Mouse (Mus musculus) embryo, embryonic 11 days (tissue): ENCODE results near the gene Nfatc4.

ENCODE experiments used
- DNase-seq: peaks from one replicate; pipeline ENCODE4 v3.0.0-alpha.2; 2015

Nfatc4 gene

DNA sequence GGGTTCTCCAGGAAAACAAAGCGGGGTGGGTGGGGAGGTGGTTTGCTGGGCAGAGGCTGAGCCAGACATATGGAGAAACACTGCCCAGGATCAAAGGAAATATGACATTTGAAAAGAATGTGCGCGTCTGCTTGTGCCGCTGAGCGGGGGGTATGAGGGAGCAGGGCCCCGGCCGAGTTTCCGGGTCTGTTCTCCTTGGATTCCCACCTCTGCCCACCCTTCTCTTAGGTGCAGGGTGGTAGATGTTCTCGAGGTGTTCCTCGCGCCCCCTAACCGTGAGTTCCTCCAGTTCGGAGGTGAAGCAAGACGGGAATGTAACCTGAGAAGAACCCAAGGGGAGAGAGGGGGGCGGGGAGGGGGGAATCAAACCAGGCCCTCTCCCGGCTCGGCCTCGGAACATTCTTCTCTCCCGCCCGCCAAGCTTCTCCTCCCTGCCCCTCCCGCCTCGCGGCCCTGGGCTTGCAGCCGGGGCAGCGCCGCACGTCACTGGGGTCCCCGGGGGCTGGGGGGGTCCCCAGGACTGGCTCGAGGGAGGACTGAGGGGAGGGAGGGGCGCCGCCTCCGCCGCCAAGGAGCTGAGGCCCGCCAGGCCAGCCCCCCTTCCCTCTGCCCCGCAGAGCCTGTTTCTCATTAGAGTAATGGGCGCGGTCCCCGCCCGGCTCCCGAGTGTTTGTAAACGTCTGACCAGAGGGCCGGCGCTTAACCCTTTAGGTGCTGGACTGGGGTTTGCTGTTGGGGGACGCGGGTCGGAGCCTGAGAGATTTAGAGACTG lies at the start of gene Nfatc4:
Nfatc4 (plus strand) TSS at position 154 of the 772 bp plus-strand sequence.
- peak; percentile 97 for DNase-seq

GRCm38 (mm10) chr14:55776711-55777110 lies 46.2 kb upstream of the Nfatc4 start:
- DNase-seq = no peak

- no peak for DNase-seq
Observed at GRCm38 (mm10) chr14:55777176-55777575, 45.8 kb upstream of the Nfatc4 start.

DNA sequence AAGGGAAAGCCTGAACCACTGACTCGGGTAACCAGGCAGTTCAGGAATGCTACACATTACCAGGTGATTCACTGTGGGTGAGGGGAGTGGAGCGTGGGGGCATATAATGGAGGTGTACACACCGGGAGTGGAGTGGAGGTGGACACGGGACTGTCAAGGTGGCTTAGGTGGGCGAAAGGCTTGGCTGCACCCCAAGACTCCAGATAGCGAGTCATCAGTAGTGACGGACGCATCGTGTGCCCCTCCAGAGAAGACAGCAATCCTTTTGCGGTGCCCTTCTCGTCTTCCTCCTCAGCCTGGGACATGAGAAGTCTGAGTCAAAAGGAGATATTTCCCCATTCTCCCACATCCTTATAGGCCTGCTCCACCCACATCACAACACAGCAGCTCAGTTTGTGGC lies 45.1 kb upstream of the Nfatc4 start:
- no peak for DNase-seq

GRCm38 (mm10) chr14:55778686-55779085 lies 44.3 kb upstream of the Nfatc4 start:
- DNase-seq = no peak

GRCm38 (mm10) chr14:55779656-55780055 lies 43.3 kb upstream of the Nfatc4 start:
- DNase-seq = no peak

DNA sequence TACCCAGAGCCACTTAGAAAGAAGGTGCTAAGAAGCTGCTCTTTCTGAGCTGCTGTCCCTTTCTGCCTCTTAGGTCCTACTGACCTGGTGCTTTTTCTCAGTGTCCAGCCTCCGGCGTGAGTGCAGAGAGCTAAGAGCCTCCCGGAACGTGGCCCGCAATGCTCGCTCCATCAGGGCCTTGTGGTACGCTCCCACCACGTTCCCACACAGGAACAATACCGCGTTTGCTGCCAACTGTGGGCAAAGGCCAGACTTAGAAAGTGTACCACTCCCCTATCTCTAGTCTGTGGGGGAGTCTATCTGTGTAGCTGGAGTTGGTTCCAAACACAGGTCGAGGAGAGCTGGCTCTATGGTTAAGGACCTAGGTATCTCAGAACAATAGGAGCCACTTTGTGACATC lies 42.2 kb upstream of the Nfatc4 start:
- DNase-seq = no peak

DNA sequence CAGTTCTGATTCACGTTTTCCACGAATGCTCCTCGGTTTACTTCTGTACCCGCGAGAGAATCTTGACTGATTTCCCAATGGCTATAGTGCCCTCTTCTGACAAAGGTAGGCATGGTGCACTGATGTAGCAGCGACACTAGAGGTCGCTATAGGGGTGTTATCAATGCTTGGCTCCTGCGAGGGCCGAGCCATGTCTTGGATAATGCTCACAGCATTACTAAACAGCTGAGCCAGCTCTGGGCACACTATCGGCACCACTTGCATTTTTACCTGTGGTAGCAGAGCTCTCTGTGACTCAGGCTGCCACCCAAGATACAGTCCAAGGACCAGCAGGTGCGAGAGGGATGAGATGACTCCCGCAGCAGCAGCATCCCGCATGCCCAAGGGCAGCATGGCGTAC lies 41.6 kb upstream of the Nfatc4 start:
- peak; percentile 89 for DNase-seq

DNA sequence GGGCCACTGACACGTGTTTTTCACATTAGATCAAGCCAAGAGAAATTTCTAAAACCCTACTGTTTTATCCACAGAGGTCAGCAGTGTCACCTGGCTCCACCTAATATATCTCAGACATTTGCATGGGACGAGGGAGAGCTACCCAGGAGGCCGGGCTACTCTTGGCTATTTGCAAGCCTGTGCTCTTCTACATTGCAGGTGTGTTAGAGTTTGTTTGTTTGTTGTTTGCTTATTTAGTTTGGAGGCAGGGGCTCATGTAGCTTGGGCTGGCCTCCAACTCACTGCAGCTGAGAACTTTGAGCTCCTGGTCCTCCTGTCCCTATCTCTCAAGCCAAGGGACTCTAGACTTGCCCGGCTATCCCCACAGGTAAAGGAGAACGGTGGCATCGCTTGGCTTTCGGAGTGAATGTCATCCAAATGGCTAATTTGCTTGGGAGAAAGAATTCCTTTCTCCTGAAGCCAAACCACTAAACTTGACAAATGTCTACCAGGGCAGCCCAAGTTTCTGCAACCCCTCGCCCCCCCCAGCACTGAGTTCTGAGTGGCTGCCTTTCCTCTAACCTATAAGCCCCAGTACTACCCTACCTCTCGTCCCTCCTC lies 40.5 kb upstream of the Nfatc4 start:
- no peak for DNase-seq

GRCm38 (mm10) chr14:55783171-55783957 lies 39.6 kb upstream of the Nfatc4 start:
- DNase-seq = peak; percentile 87

DNA sequence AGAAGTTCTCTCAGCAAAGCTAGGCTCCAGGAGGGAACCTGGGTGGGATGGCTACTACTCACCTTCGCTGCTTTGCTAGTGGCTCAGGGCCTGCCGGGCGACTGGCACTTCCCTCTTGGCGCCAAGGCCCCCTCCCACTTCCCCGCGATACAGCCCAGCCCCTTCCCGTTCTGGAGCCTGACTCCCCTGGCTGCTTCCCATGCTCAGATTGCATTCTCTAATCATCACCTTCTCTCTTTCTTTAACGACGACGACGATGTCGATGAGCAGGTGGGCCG lies 39.0 kb upstream of the Nfatc4 start, which contains the start of gene Adcy4:
Adcy4 (minus strand) TSS at position 138 of the 278 bp plus-strand sequence.
- DNase-seq = peak; percentile 40

- DNase-seq = no peak
Observed at GRCm38 (mm10) chr14:55785195-55785594, 37.7 kb upstream of the Nfatc4 start.

DNA sequence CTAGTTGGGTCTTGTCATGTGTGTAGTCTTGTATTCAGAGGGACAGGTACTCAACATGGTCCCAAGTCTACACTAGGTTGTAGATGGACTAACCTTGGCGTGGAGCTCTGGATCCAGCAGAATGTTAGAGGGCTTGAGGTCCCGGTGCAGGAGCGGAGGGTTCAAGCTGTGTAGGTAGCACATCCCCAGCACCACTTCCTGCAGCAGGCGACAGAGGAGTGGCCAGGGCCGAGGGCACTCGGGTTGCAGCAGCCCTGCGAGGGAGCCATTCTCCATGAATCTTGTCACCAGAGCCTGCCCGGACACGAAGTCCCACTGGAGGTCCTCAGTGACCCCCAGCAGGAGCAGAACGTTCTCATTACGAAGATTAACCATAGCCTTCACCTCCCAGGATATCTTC lies 35.2 kb upstream of the Nfatc4 start:
- no peak for DNase-seq

- peak; percentile 61 for DNase-seq
Observed at GRCm38 (mm10) chr14:55788256-55789050, 34.5 kb upstream of the Nfatc4 start, which contains the start of gene Ripk3. Ripk3 (minus strand) TSS chr14:55788865.

DNA sequence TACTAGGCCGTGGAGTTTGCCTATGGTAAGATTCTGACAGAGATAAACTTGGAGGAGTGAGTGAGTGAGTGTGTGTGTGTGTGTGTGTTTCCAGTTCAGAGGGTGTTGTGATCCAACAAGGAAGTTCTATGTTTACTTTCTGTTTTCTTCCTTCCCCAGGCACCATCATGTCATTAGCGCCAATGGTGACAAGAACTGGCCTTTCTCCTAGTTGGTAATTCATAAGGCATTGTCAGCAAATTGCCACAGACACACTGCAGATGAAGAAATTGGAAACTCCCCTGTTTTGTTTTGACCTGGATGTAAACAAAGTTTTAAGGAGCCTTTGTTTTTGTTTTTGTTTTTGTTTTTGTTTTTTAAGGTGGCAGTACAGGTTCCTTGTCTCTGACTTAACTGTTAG lies 29.5 kb upstream of the Nfatc4 start:
- no peak for DNase-seq

DNA sequence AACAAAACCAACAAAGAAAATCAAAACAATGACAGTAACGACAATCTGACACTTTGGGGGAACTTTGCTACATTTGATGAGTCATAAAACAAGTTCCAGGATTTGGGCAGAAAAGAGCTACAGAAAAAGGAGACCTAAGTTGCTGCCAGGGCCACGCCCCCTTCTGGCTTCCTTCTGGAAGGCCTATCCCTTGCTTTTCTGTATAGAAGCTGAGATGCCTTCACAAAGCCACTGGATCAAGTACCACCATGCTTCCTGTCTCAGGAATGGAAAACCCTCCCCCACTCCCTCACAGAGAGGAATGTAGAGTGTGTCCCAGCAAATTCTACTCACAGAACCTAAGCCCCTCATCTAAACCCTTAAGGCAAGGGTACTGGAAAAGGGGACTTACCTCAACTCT lies 29.0 kb upstream of the Nfatc4 start:
- no peak for DNase-seq

DNA sequence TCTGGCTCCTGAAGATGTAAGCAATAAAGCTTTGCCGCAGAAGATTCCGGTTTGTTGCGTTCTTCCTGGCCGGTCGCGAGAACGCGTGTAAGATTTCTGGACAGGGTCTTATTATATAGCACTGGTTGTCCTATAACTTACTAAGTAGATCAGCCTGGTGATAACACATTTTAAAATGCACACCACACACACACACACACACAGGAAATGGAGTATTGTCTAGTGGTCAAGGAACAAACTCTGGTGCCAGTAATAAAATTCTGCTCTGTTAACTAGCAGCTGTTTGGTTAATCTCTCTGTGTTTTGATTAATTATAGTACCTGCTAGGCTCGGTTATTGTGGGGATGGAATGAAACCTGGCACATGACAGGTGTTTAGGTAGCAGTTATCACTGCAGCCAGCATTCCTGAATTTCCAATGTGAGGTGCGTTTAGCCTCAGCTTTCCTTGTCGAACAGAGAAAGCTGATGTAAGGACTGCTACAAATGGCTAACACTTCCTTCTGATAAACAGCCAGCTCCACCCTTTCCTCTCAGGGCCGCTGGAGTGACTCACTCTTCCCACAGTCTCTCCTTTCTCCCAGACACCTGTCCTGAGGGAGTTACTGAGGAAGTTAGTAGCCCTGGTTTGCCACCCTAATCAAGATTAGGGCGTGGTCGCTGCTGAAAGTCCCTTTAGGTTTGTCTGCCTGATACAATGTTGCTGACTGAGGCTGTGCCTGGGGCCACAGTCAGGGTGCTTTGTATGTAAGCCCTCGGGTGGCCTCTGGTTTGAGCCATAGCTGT lies 27.4 kb upstream of the Nfatc4 start:
- no peak for DNase-seq

GRCm38 (mm10) chr14:55814885-55815284 lies 8.1 kb upstream of the Nfatc4 start:
- peak; percentile 89 for DNase-seq

DNA sequence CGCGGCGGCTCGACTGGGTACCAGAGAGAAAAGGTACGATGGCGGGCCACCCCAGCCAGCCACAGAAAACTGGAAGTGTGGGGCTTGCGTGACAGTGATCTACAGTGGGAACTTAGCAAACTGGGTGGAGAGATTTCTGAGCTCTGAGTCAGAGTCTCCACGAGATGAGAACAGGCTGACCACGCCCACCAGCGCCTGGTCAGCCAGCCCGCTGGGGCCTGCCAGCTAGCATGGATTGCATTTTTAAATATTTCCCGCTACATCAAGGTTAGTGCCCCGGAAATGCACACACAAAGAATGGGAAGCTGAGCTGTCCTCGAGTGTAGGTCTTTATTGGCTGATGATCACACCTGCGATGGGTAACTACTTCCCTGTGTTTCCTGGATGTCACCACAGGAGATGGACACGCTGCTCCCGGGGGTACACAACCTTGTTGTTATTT lies 7.6 kb upstream of the Nfatc4 start:
- DNase-seq = peak; percentile 74

DNA sequence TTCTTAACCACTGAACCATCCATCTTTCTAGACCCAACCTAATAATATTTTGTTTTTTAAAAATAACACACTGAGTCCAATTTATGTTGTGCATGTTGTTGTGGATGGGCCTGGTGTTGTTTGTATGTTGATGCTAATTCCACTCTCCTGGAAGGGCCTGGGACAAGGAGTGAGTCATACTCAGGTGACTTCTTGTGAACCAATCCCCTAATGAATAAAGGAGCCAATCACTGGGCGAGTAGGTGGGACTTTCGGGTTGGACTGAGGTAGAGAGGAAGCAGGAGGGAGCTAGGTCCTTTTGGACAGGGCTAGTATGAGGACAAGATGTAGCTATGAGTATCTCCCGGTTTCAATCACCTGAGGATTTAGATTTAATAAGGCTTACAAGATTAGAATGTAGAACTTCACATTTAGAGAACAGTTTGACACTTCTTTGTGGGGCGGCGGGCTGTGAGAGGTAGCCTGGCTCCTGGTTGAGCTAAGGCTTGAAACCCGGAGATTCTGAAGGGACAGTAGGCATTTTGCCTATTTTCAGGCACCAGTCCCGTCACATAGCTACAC lies 3.0 kb upstream of the Nfatc4 start:
- no peak for DNase-seq

- DNase-seq = no peak
Observed at GRCm38 (mm10) chr14:55820576-55820975, 2.4 kb upstream of the Nfatc4 start.
